Mouse (Mus musculus) C2C12 (cell line): ENCODE results near the gene Apba3.

ENCODE experiments used
- CEBPB ChIP-seq: IDR thresholded peaks from one replicate; pipeline ENCODE4 v1.6.1; 2011; ENCODE audit warnings: low read depth, mild to moderate bottlenecking, control low read depth, moderate library complexity
- CTCF ChIP-seq: IDR thresholded peaks from one replicate; pipeline ENCODE4 v1.5.1; 2011; ENCODE audit not compliant: control insufficient read depth, insufficient read depth, insufficient read length
- FOSL1 ChIP-seq: IDR thresholded peaks from one replicate; pipeline ENCODE4 v1.8.0; 2011; ENCODE audit warnings: mild to moderate bottlenecking, low read length; ENCODE audit not compliant: poor library complexity, insufficient read depth, severe bottlenecking
- MAX ChIP-seq: IDR thresholded peaks from one replicate; pipeline ENCODE4 v1.6.1; 2011; ENCODE audit warnings: mild to moderate bottlenecking, control low read depth
- MYOD1 ChIP-seq: IDR thresholded peaks from one replicate; pipeline ENCODE4 v1.6.1; 2011; ENCODE audit warnings: low read depth; ENCODE audit not compliant: control insufficient read depth, insufficient read length
- MYOG ChIP-seq: IDR thresholded peaks from one replicate; pipeline ENCODE4 v1.6.1; 2011; ENCODE audit not compliant: control insufficient read depth, insufficient read length; ENCODE audit errors: extremely low read depth
- USF1 ChIP-seq: IDR thresholded peaks from one replicate; pipeline ENCODE4 v1.6.1; 2011; ENCODE audit warnings: low read depth, mild to moderate bottlenecking, control low read depth, moderate library complexity

DNA sequence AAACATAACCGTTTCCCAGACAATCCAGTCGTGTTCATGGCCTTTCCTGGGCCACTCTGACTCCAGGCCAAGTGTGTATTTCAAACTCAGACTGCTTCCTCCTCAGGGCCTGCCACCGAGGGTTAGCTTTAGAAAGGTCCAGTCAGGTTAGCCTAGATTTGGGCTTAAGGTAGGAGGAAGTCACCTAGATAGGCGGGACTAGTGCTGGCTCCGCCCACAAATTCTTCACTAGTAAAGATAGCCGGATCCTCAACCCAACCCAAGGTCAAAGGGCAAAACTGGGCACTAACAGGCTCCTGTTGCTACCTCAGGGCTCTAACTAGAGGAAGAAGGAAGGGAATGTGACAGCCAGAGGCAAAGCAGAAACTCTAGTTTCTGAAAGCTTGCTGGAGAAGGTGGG lies 19.8 kb downstream of the Apba3 start:
- no peak for TF ChIP-seq CTCF
- TF ChIP-seq CEBPB = no peak
- no peak for TF ChIP-seq MYOD1
- TF ChIP-seq USF1 = no peak
- no peak for TF ChIP-seq MAX
- no peak for TF ChIP-seq FOSL1
- no peak for TF ChIP-seq MYOG
